Mouse (Mus musculus): ENCODE data around the gene Kremen1. TPM values are rescaled to one million over a fixed set of nuclear protein-coding genes. Genes with fewer than 3 reads are reported as not detected.

The Kremen1 gene
- total and polyA plus RNA-seq, 3 experiments = 5.0 to 11.8 (median 7.3) TPM

DNA sequence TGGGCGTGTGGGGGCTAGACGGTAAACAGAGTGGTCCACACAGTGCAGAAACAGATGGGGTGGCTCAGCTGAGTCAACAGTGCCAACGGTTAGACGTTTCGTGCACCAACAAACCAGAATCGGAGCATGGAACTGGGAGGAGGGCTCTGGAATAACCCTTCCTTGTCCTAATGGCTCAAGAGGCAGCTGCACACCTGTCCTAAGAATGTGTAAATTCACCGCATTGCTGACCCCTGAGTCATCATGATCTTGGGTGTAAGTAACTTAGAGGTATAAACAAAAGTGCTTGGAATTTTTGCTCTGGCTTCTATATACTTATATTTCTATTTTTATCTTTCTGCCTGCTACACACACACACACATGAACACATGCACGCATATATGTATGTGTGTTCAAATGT lies 19.2 kb downstream of the Kremen1 start:
- TF ChIP-seq UBTF (IDR thresholded peaks at IDR 0.05; ENCODE audit: low read depth, low read length) (no peak), ETS1 (conservative IDR thresholded peaks at IDR 0.05; ENCODE audit: low read depth, low read length) (no peak), USF1 (IDR thresholded peaks at IDR 0.05; ENCODE audit: low read depth, low read length) (no peak), KAT2A (IDR thresholded peaks at IDR 0.05; ENCODE audit: insufficient replicate concordance, low read length) (no peak), NRF1 (IDR thresholded peaks at IDR 0.05; ENCODE audit: low read depth, low read length) (no peak), POLR2AphosphoS2 (IDR thresholded peaks at IDR 0.05; ENCODE audit: low read depth, low read length) (no peak), ELF1 (IDR thresholded peaks at IDR 0.05; ENCODE audit: low read depth, low read length) (no peak), TBP (conservative IDR thresholded peaks at IDR 0.05; ENCODE audit: low read depth, low read length) (no peak), HCFC1 (IDR thresholded peaks at IDR 0.05; ENCODE audit: low read depth, low read length) (no peak), NELFE (IDR thresholded peaks at IDR 0.05; ENCODE audit: low read depth, low read length) (no peak), RAD21 (IDR thresholded peaks at IDR 0.05; ENCODE audit: low read depth, low read length) (no peak), E2F4 (IDR thresholded peaks at IDR 0.05; ENCODE audit: insufficient replicate concordance, low read depth, low read length) (no peak), CHD1 (IDR thresholded peaks at IDR 0.05; ENCODE audit: low read depth, low read length) (no peak), MAX (IDR thresholded peaks at IDR 0.05; ENCODE audit: low read length) (no peak), BHLHE40 (IDR thresholded peaks at IDR 0.05; ENCODE audit: low read depth, low read length) (no peak), PAX5 (IDR thresholded peaks at IDR 0.05; ENCODE audit: low read length) (no peak), ZNF384 (IDR thresholded peaks at IDR 0.05; ENCODE audit: low read depth, low read length) (no peak), MYC (IDR thresholded peaks at IDR 0.05; ENCODE audit: low read depth, low read length) (no peak), ZC3H11A (IDR thresholded peaks at IDR 0.05; ENCODE audit: low read depth, low read length) (no peak), TCF12 (IDR thresholded peaks at IDR 0.05; ENCODE audit: low read depth, low read length) (no peak)
- in situ Hi-C loops (cut with MboI; ENCODE audit: low pct_ligation_motif_present, low pct_unique_long_range_greater_than_20kb, low sequenced_read_pairs) = no loop called here
- dilution Hi-C loops (cut with MboI; ENCODE audit: extremely low pct_ligation_motif_present, extremely low pct_unique_long_range_greater_than_20kb, low sequenced_read_pairs) = no loop called here
- no peak for DNase-seq (ENCODE audit: extremely low read depth)
- H3K79me2 ChIP-seq (replicated peaks; ENCODE audit: control insufficient read depth, extremely low read depth, insufficient read depth, poor library complexity, severe bottlenecking) = no peaks in the 10 kb centered on the region
- H3K4me3 ChIP-seq (replicated peaks in 1 of 3; ENCODE audit: low read depth in 2 of 3, low read length in 2 of 3, poor library complexity in 1 of 3) = no peak overlapping the region
- no peak overlapping the region for H3K4me2 ChIP-seq (ENCODE audit: insufficient read depth, low read depth, poor library complexity, severe bottlenecking)
- no peak overlapping the region for H3K27ac ChIP-seq (ENCODE audit: insufficient read depth, low read depth)
- H3K9ac ChIP-seq (ENCODE audit: insufficient read depth, low read depth) = no peak overlapping the region
- H3K27me3 ChIP-seq (replicated peaks) = no peaks in the 10 kb centered on the region
- no peaks in the 10 kb centered on the region for H3K9me3 ChIP-seq (replicated peaks; ENCODE audit: low read length)
- peaks cover 0 to 30% of the 10 kb centered on the region in 2 experiments for H3K36me3 ChIP-seq (replicated peaks in 1 of 2; ENCODE audit: control insufficient read depth in 1 of 2, insufficient read depth in 1 of 2, low read length in 1 of 2)
- H3K4me1 ChIP-seq (ENCODE audit: control insufficient read depth in 1 of 2, insufficient read depth in 2 of 2) = peaks cover 0 to 10% of the 10 kb centered on the region in 2 experiments; a peak in 2 of 4 replicates

Measured in CH12.LX (cell line).